Mouse (Mus musculus) adrenal gland, adult 18-20 months (tissue): Measurements from ENCODE around the gene Fibcd1. TPM values are rescaled to one million over a fixed set of nuclear protein-coding genes. Genes with fewer than 3 reads are reported as not detected.

ENCODE experiments used
- DNase-seq, 2 experiments: peaks; one replicate each; pipeline ENCODE4 v3.0.0; 2021 to 2022; ENCODE audit warnings: low spot score in 2 of 2
- total RNA-seq, 2 experiments: library from RNA; stranded (reverse); gene quantifications; 1 replicate in 1 of 2; 2 replicates in 1 of 2; pipeline ENCODE4 v1.2.3; 2021

The Fibcd1 gene
- total RNA-seq, 2 experiments from 2014 or later: 0.06 TPM; not detected in 1

GRCm38 (mm10) chr2:31858500-31858899, 12.7 kb upstream of the Fibcd1 start:
- no peak for DNase-seq

- DNase-seq: no peak
Measured at GRCm38 (mm10) chr2:31857180-31857579, 11.4 kb upstream of the Fibcd1 start.

GRCm38 (mm10) chr2:31855991-31856390, 10.2 kb upstream of the Fibcd1 start:
- DNase-seq: no peak

GRCm38 (mm10) chr2:31850141-31850540, 4.3 kb upstream of the Fibcd1 start:
- no peak for DNase-seq

- no peak for DNase-seq
Measured at GRCm38 (mm10) chr2:31847908-31848307, 2.1 kb upstream of the Fibcd1 start.

GRCm38 (mm10) chr2:31846692-31847660, 1.2 kb upstream of the Fibcd1 start:
- DNase-seq: no peak

GRCm38 (mm10) chr2:31845512-31845895, 301 bp downstream of the Fibcd1 start:
- no peak for DNase-seq

GRCm38 (mm10) chr2:31844729-31845136, 1.1 kb downstream of the Fibcd1 start:
- DNase-seq: no peak

GRCm38 (mm10) chr2:31838868-31839267, 6.9 kb downstream of the Fibcd1 start:
- DNase-seq: no peak

GRCm38 (mm10) chr2:31836985-31837384, 8.8 kb downstream of the Fibcd1 start:
- no peak for DNase-seq

GRCm38 (mm10) chr2:31836091-31836490, 9.7 kb downstream of the Fibcd1 start:
- no peak for DNase-seq

GRCm38 (mm10) chr2:31828311-31828825, 17.4 kb downstream of the Fibcd1 start:
- DNase-seq: no peak

GRCm38 (mm10) chr2:31827877-31828276, 17.9 kb downstream of the Fibcd1 start:
- DNase-seq: no peak

- no peak for DNase-seq
Measured at GRCm38 (mm10) chr2:31826094-31827085, 19.4 kb downstream of the Fibcd1 start.

GRCm38 (mm10) chr2:31825469-31825911, 20.3 kb downstream of the Fibcd1 start:
- no peak for DNase-seq

- DNase-seq: no peak
Measured at GRCm38 (mm10) chr2:31823933-31824730, 21.7 kb downstream of the Fibcd1 start.

GRCm38 (mm10) chr2:31822524-31823371, 23.1 kb downstream of the Fibcd1 start:
- no peak for DNase-seq

- peak; percentile 40 to 50 for DNase-seq
Measured at GRCm38 (mm10) chr2:31815367-31815766, 30.4 kb downstream of the Fibcd1 start.

GRCm38 (mm10) chr2:31814699-31815098, 31.1 kb downstream of the Fibcd1 start:
- DNase-seq: no peak
